Mouse (Mus musculus) common myeloid progenitor, adult 5-6 weeks (primary cell): ENCODE data around the gene Birc2. TPM values are rescaled to one million over a fixed set of nuclear protein-coding genes. Genes with fewer than 3 reads are reported as not detected.

Experiments used
- total RNA-seq: library from RNA; stranded (forward); fragments of 200-1000, 187-1606 nt; gene quantifications from 2 replicates; pipeline ENCODE4 v1.2.3, GENCODE M21; 2017

Gene Birc2
- total RNA-seq, 1 experiment from 2014 or later: 67.1 TPM

Other genes with a start within 250 kb of the Birc2 start
- not detected in 2 replicates for gene Mmp20, start 208.8 kb downstream of the Birc2 start, total RNA-seq
- gene Mmp7, start 145.0 kb downstream of the Birc2 start, total RNA-seq: not detected in 2 replicates
- 172 and 173 TPM in 2 replicates for gene Tmem123, start 73.0 kb downstream of the Birc2 start, total RNA-seq
- 46.1 and 52.9 TPM in 2 replicates for gene Birc3, start 36.1 kb upstream of the Birc2 start, total RNA-seq
- 0.14 TPM in 1 of 2 replicates, not detected in the other for gene Yap1, start 167.5 kb upstream of the Birc2 start, total RNA-seq
- 0.73 TPM in 1 of 2 replicates, not detected in the other for gene Cfap300, start 205.8 kb upstream of the Birc2 start, total RNA-seq